Mouse (Mus musculus): Measurements from ENCODE around the gene Cdh3. TPM values are rescaled to one million over a fixed set of nuclear protein-coding genes. Genes with fewer than 3 reads are reported as not detected.

The Cdh3 gene
- polyA plus RNA-seq, 1 experiment = 5.0 TPM

- no peaks in the 10 kb centered on the region for H3K27me3 ChIP-seq (replicated peaks; ENCODE audit: control insufficient read depth, insufficient read depth, low read length)
- TF ChIP-seq POLR2A (IDR thresholded peaks at IDR 0.05; ENCODE audit: low read depth, low read length) (no peak), CTCF (conservative IDR thresholded peaks at IDR 0.05; ENCODE audit: insufficient read depth, insufficient read length, low read depth, low read length) (no peak)
- H3K4me3 ChIP-seq (ENCODE audit: insufficient read depth, low read depth, low read length) = no peak overlapping the region
- no peaks in the 10 kb centered on the region for H3K36me3 ChIP-seq (ENCODE audit: control insufficient read depth, insufficient read depth, low read length)
- peaks cover 5% of the 10 kb centered on the region; the same call in 1 of the 2 replicates for H3K4me1 ChIP-seq (ENCODE audit: control insufficient read depth, insufficient read depth, low read length)
- DNase-seq = peak; percentile 57
- WGBS = 41% methylated on average over 7 of the region's 7 CpGs
- no peak overlapping the region for H3K27ac ChIP-seq (ENCODE audit: insufficient read depth, low read depth, low read length)
Observed at GRCm38 (mm10) chr8:106599265-106599979, 88.7 kb downstream of the Cdh3 start.

- Histone ChIP-seq H3K27me3 (replicated peaks; ENCODE audit: control insufficient read depth, insufficient read depth, low read length) (no peaks in the 10 kb centered on the region), H3K27ac (ENCODE audit: insufficient read depth, low read depth, low read length) (peak within 1 kb of the TSS; percentile 91)
- WGBS = 2% methylated on average over 53 of the region's 53 CpGs
Observed at GRCm38 (mm10) chr8:106603131-106603819, 92.6 kb downstream of the Cdh3 start, which contains the start of gene Cdh1. Cdh1 (plus strand) TSS chr8:106603351.

GRCm38 (mm10) chr8:106603933-106604332, 93.2 kb downstream of the Cdh3 start:
- peak; percentile 46 for DNase-seq
- 1% methylated on average over 19 of the region's 19 CpGs for WGBS
- no peaks in the 10 kb centered on the region for H3K27me3 ChIP-seq (replicated peaks; ENCODE audit: control insufficient read depth, insufficient read depth, low read length)
- peak overlapping the region; percentile 78 for H3K4me3 ChIP-seq (ENCODE audit: insufficient read depth, low read depth, low read length)
- H3K4me1 ChIP-seq (ENCODE audit: control insufficient read depth, insufficient read depth, low read length) = peaks cover 9% of the 10 kb centered on the region; the same call in 1 of the 2 replicates
- H3K27ac ChIP-seq (ENCODE audit: insufficient read depth, low read depth, low read length) = peak overlapping the region; percentile 91
- no peak for TF ChIP-seq CTCF (conservative IDR thresholded peaks at IDR 0.05; ENCODE audit: insufficient read depth, insufficient read length, low read depth, low read length)
- no peak for TF ChIP-seq POLR2A (IDR thresholded peaks at IDR 0.05; ENCODE audit: low read depth, low read length)
- H3K36me3 ChIP-seq (ENCODE audit: control insufficient read depth, insufficient read depth, low read length) = no peaks in the 10 kb centered on the region

More at GRCm38 (mm10) chr8:106603131-106603819, 92.6 kb downstream of the Cdh3 start, which contains the start of gene Cdh1:
- Histone ChIP-seq H3K4me1 (ENCODE audit: control insufficient read depth, insufficient read depth, low read length) (peaks cover 9% of the 10 kb centered on the region; the same call in 1 of the 2 replicates), H3K4me3 (ENCODE audit: insufficient read depth, low read depth, low read length) (peak within 1 kb of the TSS; percentile 78), H3K36me3 (ENCODE audit: control insufficient read depth, insufficient read depth, low read length) (no peaks in the 10 kb centered on the region)
- DNase-seq = peak; percentile 96
- TF ChIP-seq POLR2A (IDR thresholded peaks at IDR 0.05; ENCODE audit: low read depth, low read length) (peak; percentile 73), CTCF (conservative IDR thresholded peaks at IDR 0.05; ENCODE audit: insufficient read depth, insufficient read length, low read depth, low read length) (no peak; the same call in 1 of the 2 replicates)

GRCm38 (mm10) chr8:106605657-106606056, 95.0 kb downstream of the Cdh3 start:
- H3K27ac ChIP-seq (ENCODE audit: insufficient read depth, low read depth, low read length) = peak overlapping the region; percentile 48; the same call in 1 of the 2 replicates
- H3K4me3 ChIP-seq (ENCODE audit: insufficient read depth, low read depth, low read length) = peak overlapping the region; percentile 5; the same call in 1 of the 2 replicates
- no peaks in the 10 kb centered on the region for H3K36me3 ChIP-seq (ENCODE audit: control insufficient read depth, insufficient read depth, low read length)
- 57% methylated on average over 7 of the region's 7 CpGs for WGBS
- no peak for TF ChIP-seq CTCF (conservative IDR thresholded peaks at IDR 0.05; ENCODE audit: insufficient read depth, insufficient read length, low read depth, low read length)
- no peak for TF ChIP-seq POLR2A (IDR thresholded peaks at IDR 0.05; ENCODE audit: low read depth, low read length)
- H3K4me1 ChIP-seq (ENCODE audit: control insufficient read depth, insufficient read depth, low read length) = peaks cover 7% of the 10 kb centered on the region; the same call in 1 of the 2 replicates
- no peaks in the 10 kb centered on the region for H3K27me3 ChIP-seq (replicated peaks; ENCODE audit: control insufficient read depth, insufficient read depth, low read length)
- no peak for DNase-seq

- Histone ChIP-seq H3K27ac (ENCODE audit: insufficient read depth, low read depth, low read length) (no peak overlapping the region), H3K4me3 (ENCODE audit: insufficient read depth, low read depth, low read length) (no peak overlapping the region)
- no peak for DNase-seq
Observed at GRCm38 (mm10) chr8:106606121-106606520, 95.4 kb downstream of the Cdh3 start.

GRCm38 (mm10) chr8:106606601-106607145, 96.0 kb downstream of the Cdh3 start:
- DNase-seq = no peak
- Histone ChIP-seq H3K27me3 (replicated peaks; ENCODE audit: control insufficient read depth, insufficient read depth, low read length) (no peaks in the 10 kb centered on the region), H3K27ac (ENCODE audit: insufficient read depth, low read depth, low read length) (no peak overlapping the region), H3K36me3 (ENCODE audit: control insufficient read depth, insufficient read depth, low read length) (no peaks in the 10 kb centered on the region), H3K4me1 (ENCODE audit: control insufficient read depth, insufficient read depth, low read length) (peaks cover 11% of the 10 kb centered on the region; the same call in 1 of the 2 replicates), H3K4me3 (ENCODE audit: insufficient read depth, low read depth, low read length) (no peak overlapping the region)
- 43% methylated on average over 14 of the region's 15 CpGs for WGBS
- TF ChIP-seq POLR2A (IDR thresholded peaks at IDR 0.05; ENCODE audit: low read depth, low read length) (no peak), CTCF (conservative IDR thresholded peaks at IDR 0.05; ENCODE audit: insufficient read depth, insufficient read length, low read depth, low read length) (no peak)

More at GRCm38 (mm10) chr8:106606121-106606520, 95.4 kb downstream of the Cdh3 start:
- H3K27me3 ChIP-seq (replicated peaks; ENCODE audit: control insufficient read depth, insufficient read depth, low read length) = no peaks in the 10 kb centered on the region
- 49% methylated on average over 4 of the region's 4 CpGs for WGBS
- peaks cover 8% of the 10 kb centered on the region; the same call in 1 of the 2 replicates for H3K4me1 ChIP-seq (ENCODE audit: control insufficient read depth, insufficient read depth, low read length)
- TF ChIP-seq CTCF (conservative IDR thresholded peaks at IDR 0.05; ENCODE audit: insufficient read depth, insufficient read length, low read depth, low read length) (no peak), POLR2A (IDR thresholded peaks at IDR 0.05; ENCODE audit: low read depth, low read length) (no peak)
- H3K36me3 ChIP-seq (ENCODE audit: control insufficient read depth, insufficient read depth, low read length) = no peaks in the 10 kb centered on the region

Other genes starting within 250 kb of the Cdh3 start
- 0.84 and 1.1 TPM in 2 replicates for gene Smpd3, start 172.9 kb upstream of the Cdh3 start, polyA plus RNA-seq (2012; rRNA removed)
- 1.9 TPM in 2 replicates for gene Zfp90, start 95.6 kb upstream of the Cdh3 start, polyA plus RNA-seq (2012; rRNA removed)
- gene 6030452D12Rik, start 10.4 kb upstream of the Cdh3 start, polyA plus RNA-seq (2012; rRNA removed) = not detected in 2 replicates
- 34.0 and 102 TPM in 2 replicates for gene Gm10073, start 62.6 kb downstream of the Cdh3 start, polyA plus RNA-seq (2012; rRNA removed)
- gene Cdh1, start 92.5 kb downstream of the Cdh3 start, polyA plus RNA-seq (2012; rRNA removed) = 68.7 and 81.7 TPM in 2 replicates
- 6.1 TPM in 2 replicates for gene Tango6, start 172.2 kb downstream of the Cdh3 start, polyA plus RNA-seq (2012; rRNA removed)

Data from kidney, adult 2 months (tissue).